Mouse (Mus musculus): ENCODE data around the gene Zrsr1. TPM values are rescaled to one million over a fixed set of nuclear protein-coding genes. Genes with fewer than 3 reads are reported as not detected.

The Zrsr1 gene
- polyA plus RNA-seq, 1 experiment from 2014 or later: 4.5 TPM

DNA sequence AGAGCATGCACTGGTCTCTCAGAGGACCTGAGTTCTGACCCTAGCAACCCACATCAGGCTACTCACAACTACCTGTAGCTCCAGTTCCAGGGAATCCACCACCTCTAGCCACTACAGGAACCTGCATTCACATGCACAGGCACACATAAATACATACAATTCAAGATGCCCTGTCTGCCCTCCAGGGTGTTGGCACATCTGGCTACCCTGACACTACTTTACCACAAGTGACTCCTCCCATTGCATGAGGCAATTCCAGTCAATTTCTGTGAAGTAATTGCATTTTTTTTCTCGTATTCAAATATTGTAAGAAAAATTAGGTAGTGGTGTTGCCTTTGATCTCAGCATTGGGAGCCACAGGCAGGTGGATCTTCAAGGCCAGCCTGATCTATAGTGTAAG, 7.4 kb downstream of the Zrsr1 start:
- 77% methylated on average over 1 of the region's 1 CpGs for WGBS
- H3K27me3 ChIP-seq (replicated peaks; ENCODE audit: insufficient read depth, low read length): no peaks in the 10 kb centered on the region
- H3K4me3 ChIP-seq (ENCODE audit: low read depth, low read length): no peak overlapping the region
- no peak for ATAC-seq
- no peak overlapping the region for H3K27ac ChIP-seq (ENCODE audit: low read length)
- H3K36me3 ChIP-seq (ENCODE audit: insufficient read depth, low read length): no peaks in the 10 kb centered on the region
- peaks cover 4% of the 10 kb centered on the region for H3K4me1 ChIP-seq (ENCODE audit: insufficient read depth, low read depth, low read length)
- no peak overlapping the region for H3K9ac ChIP-seq (replicated peaks; ENCODE audit: low read depth)
- no peak for DNase-seq (ENCODE audit: low spot score)
- H3K9me3 ChIP-seq (ENCODE audit: low read length): no peaks in the 10 kb centered on the region
- TF ChIP-seq EP300 (IDR thresholded peaks at IDR 0.05): no peak
- no peak for TF ChIP-seq CTCF (IDR thresholded peaks at IDR 0.05)
- no peak overlapping the region for H3K4me2 ChIP-seq (replicated peaks; ENCODE audit: low read depth, low read length)

DNA sequence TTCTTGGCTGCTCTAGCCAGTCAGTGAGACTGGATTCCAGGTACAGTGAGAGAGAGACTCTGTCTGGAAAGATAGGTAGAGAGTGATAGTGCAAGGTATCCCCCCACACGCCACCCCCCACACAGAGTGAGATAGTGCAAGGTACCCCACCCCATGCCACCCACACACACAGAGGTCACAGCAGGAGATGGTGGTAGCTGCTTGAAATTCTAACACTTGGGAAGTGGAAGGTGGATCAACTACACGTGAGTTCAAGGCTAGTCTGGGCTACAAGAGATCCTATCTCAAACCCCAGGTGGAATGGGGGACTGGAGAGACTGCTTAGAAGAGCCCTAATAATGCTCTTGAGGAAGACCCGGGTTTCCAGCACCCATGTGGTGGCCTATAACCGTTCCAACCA, 9.2 kb downstream of the Zrsr1 start:
- no peaks in the 10 kb centered on the region for H3K9me3 ChIP-seq (ENCODE audit: low read length)
- peaks cover 4% of the 10 kb centered on the region for H3K4me1 ChIP-seq (ENCODE audit: insufficient read depth, low read depth, low read length)
- peak overlapping the region; percentile 92; the same call in 1 of the 2 replicates for H3K27ac ChIP-seq (ENCODE audit: low read length)
- H3K4me3 ChIP-seq (ENCODE audit: low read depth, low read length): peak overlapping the region; percentile 70; the same call in 1 of the 2 replicates
- peak overlapping the region; percentile 68 for H3K4me2 ChIP-seq (replicated peaks; ENCODE audit: low read depth, low read length)
- TF ChIP-seq CTCF (IDR thresholded peaks at IDR 0.05) (no peak), EP300 (IDR thresholded peaks at IDR 0.05) (no peak)
- DNase-seq (ENCODE audit: low spot score) (no peak), ATAC-seq (no peak)
- no peaks in the 10 kb centered on the region for H3K36me3 ChIP-seq (ENCODE audit: insufficient read depth, low read length)
- WGBS: 45% methylated on average over 4 of the region's 4 CpGs
- peak overlapping the region; percentile 68 for H3K9ac ChIP-seq (replicated peaks; ENCODE audit: low read depth)
- H3K27me3 ChIP-seq (replicated peaks; ENCODE audit: insufficient read depth, low read length): no peaks in the 10 kb centered on the region

DNA sequence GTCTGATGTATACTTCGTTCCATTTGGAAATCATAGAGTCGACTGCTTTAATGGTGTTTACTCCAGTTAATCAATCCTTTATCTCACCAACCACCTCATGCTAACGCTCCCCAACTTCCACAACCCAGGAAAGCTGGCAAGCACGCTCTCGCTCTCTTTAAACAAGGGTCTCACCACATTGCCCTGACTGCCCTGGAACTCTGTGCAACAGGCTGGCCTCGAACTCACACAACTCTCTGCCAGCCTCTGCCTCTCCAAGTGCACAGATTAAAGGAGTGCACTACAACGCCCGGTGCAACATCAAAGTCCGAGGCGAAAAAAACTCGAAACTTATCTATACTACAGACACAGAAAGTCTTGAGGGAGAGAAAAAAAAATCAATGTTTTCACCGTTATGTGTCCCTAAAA, 9.7 kb downstream of the Zrsr1 start:
- DNase-seq (ENCODE audit: low spot score) (no peak), ATAC-seq (peak; percentile 30)
- Histone ChIP-seq H3K4me3 (ENCODE audit: low read depth, low read length) (peak overlapping the region; percentile 70), H3K9ac (replicated peaks; ENCODE audit: low read depth) (peak overlapping the region; percentile 68), H3K27ac (ENCODE audit: low read length) (peak overlapping the region; percentile 92), H3K36me3 (ENCODE audit: insufficient read depth, low read length) (no peaks in the 10 kb centered on the region), H3K27me3 (replicated peaks; ENCODE audit: insufficient read depth, low read length) (no peaks in the 10 kb centered on the region), H3K9me3 (ENCODE audit: low read length) (no peaks in the 10 kb centered on the region), H3K4me2 (replicated peaks; ENCODE audit: low read depth, low read length) (peak overlapping the region; percentile 68), H3K4me1 (ENCODE audit: insufficient read depth, low read depth, low read length) (peaks cover 4% of the 10 kb centered on the region)
- WGBS: under 1% methylated on average over 12 of the region's 12 CpGs
- TF ChIP-seq CTCF (IDR thresholded peaks at IDR 0.05): no peak
- TF ChIP-seq EP300 (IDR thresholded peaks at IDR 0.05): no peak

DNA sequence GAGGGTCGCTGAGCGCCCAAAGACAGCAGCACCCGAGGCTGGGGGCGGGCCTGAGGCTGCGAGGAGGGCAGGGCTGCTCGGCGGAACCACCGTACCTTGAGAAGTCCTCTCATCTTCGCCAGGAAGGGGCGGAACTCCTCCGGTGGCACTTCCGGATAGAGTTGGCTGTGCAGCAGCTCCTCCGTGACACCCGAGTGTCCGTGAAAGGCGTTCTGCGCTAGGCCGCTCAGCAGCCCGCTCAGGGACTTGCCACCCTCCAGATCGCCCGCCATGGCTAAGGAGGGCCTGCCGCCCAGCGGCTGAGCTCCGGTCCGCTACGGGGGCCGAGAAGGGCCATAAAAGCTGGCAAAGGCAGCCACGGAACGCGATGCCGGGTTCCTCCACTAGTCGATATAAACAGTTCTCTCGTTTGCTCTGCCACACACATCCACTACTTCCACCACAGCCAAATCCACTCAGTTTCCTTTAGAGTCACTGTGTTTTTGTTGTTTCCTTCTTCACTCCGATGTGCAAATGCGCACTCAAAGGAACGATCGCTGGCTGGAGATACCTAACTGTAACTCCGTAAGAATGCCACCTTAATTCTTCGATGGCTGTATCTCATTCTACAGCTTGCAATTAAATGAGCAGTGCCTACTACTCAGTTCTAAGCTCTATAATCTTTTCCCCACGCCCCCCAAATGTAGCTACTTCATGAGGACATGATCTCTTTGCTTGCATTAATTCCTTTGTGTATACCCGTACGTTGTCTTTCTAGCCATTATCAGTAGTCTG, 10.4 kb downstream of the Zrsr1 start, which contains the start of the genes Gm28048 and Commd1:
TSS of gene Gm28048 (minus strand) at position 107 of the 774 bp plus-strand sequence.
TSS of gene Commd1 (minus strand) at position 399 of the 774 bp plus-strand sequence.
- Histone ChIP-seq H3K9me3 (ENCODE audit: low read length) (no peaks in the 10 kb centered on the region), H3K4me2 (replicated peaks; ENCODE audit: low read depth, low read length) (peak within 1 kb of the TSS; percentile 68), H3K36me3 (ENCODE audit: insufficient read depth, low read length) (no peaks in the 10 kb centered on the region), H3K27ac (ENCODE audit: low read length) (peak within 1 kb of the TSS; percentile 92), H3K4me3 (ENCODE audit: low read depth, low read length) (peak within 1 kb of the TSS; percentile 70), H3K27me3 (replicated peaks; ENCODE audit: insufficient read depth, low read length) (no peaks in the 10 kb centered on the region), H3K4me1 (ENCODE audit: insufficient read depth, low read depth, low read length) (peaks cover 4% of the 10 kb centered on the region), H3K9ac (replicated peaks; ENCODE audit: low read depth) (peak within 1 kb of the TSS; percentile 68)
- ATAC-seq: peak; percentile 94
- no peak for TF ChIP-seq EP300 (IDR thresholded peaks at IDR 0.05)
- peak; percentile 79 for TF ChIP-seq CTCF (IDR thresholded peaks at IDR 0.05)
- DNase-seq (ENCODE audit: low spot score): peak; percentile 96
- 2% methylated on average over 38 of the region's 42 CpGs for WGBS

GRCm38 (mm10) chr11:22982846-22983245, 11.0 kb downstream of the Zrsr1 start:
- H3K27ac ChIP-seq (ENCODE audit: low read length): no peak overlapping the region

DNA sequence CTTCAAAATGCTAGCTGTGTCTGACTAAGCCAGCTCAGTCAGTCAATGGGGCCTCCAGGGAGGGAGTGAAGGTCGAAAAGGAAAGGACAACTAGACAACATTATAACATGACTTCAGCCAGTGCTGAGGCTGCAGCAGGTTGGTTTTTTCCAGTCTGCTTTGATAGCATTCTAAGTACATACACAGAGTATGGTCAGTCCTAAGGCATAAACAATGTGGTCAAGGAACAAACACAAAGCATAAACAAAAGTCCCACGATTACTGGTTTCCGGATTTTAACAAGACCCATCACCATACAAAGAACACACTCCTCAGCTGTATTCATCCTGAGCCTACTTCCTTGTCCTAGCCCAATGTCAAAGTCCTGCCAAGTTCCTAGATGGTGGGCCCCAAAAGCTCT, 13.7 kb downstream of the Zrsr1 start:
- Histone ChIP-seq H3K4me3 (ENCODE audit: low read depth, low read length) (no peak overlapping the region), H3K4me1 (ENCODE audit: insufficient read depth, low read depth, low read length) (peaks cover 4% of the 10 kb centered on the region), H3K27me3 (replicated peaks; ENCODE audit: insufficient read depth, low read length) (no peaks in the 10 kb centered on the region), H3K36me3 (ENCODE audit: insufficient read depth, low read length) (no peaks in the 10 kb centered on the region), H3K27ac (ENCODE audit: low read length) (no peak overlapping the region), H3K4me2 (replicated peaks; ENCODE audit: low read depth, low read length) (no peak overlapping the region), H3K9ac (replicated peaks; ENCODE audit: low read depth) (no peak overlapping the region), H3K9me3 (ENCODE audit: low read length) (no peaks in the 10 kb centered on the region)
- TF ChIP-seq EP300 (IDR thresholded peaks at IDR 0.05): no peak
- no peak for TF ChIP-seq CTCF (IDR thresholded peaks at IDR 0.05)
- WGBS: 62% methylated on average over 3 of the region's 3 CpGs
- ATAC-seq: no peak
- DNase-seq (ENCODE audit: low spot score): no peak

More at GRCm38 (mm10) chr11:22982846-22983245, 11.0 kb downstream of the Zrsr1 start:
- Histone ChIP-seq H3K36me3 (ENCODE audit: insufficient read depth, low read length) (no peaks in the 10 kb centered on the region), H3K4me1 (ENCODE audit: insufficient read depth, low read depth, low read length) (peaks cover 4% of the 10 kb centered on the region), H3K27me3 (replicated peaks; ENCODE audit: insufficient read depth, low read length) (no peaks in the 10 kb centered on the region), H3K4me2 (replicated peaks; ENCODE audit: low read depth, low read length) (no peak overlapping the region; the same call in 1 of the 2 replicates), H3K9ac (replicated peaks; ENCODE audit: low read depth) (no peak overlapping the region), H3K4me3 (ENCODE audit: low read depth, low read length) (no peak overlapping the region), H3K9me3 (ENCODE audit: low read length) (no peaks in the 10 kb centered on the region)
- DNase-seq (ENCODE audit: low spot score) (no peak), ATAC-seq (no peak)
- WGBS: 74% methylated on average over 6 of the region's 6 CpGs
- TF ChIP-seq EP300 (IDR thresholded peaks at IDR 0.05): no peak
- no peak for TF ChIP-seq CTCF (IDR thresholded peaks at IDR 0.05)

Measured in lung, postnatal 0 days (tissue).